Mouse (Mus musculus): ENCODE results near the gene Olfr721-ps1. TPM values are rescaled to one million over a fixed set of nuclear protein-coding genes. Genes with fewer than 3 reads are reported as not detected.

Olfr721-ps1 gene
- polyA plus RNA-seq, 1 experiment from 2014 or later: not detected

GRCm38 (mm10) chr14:14436078-14436658 lies 35.1 kb downstream of the Olfr721-ps1 start:
- Histone ChIP-seq H3K36me3 (ENCODE audit: control insufficient read depth, insufficient read depth, low read length) (no peaks in the 10 kb centered on the region), H3K4me2 (ENCODE audit: low read length) (no peak overlapping the region), H3K9ac (ENCODE audit: low read length) (no peak overlapping the region), H3K27ac (ENCODE audit: low read depth, low read length) (no peak overlapping the region), H3K4me3 (ENCODE audit: low read depth, low read length) (no peak overlapping the region), H3K27me3 (replicated peaks; ENCODE audit: control insufficient read depth, insufficient read depth, low read length) (no peaks in the 10 kb centered on the region), H3K4me1 (ENCODE audit: control insufficient read depth, insufficient read depth, low read length) (no peaks in the 10 kb centered on the region), H3K9me3 (replicated peaks; ENCODE audit: control insufficient read depth, low read length) (no peaks in the 10 kb centered on the region; the same call in 1 of the 2 replicates)
- WGBS: 80% methylated on average over 3 of the region's 3 CpGs
- no peak for ATAC-seq
- no peak for DNase-seq (ENCODE audit: low spot score)

Other genes with a start within 250 kb of the Olfr721-ps1 start
- gene Olfr720, start 214.5 kb upstream of the Olfr721-ps1 start, polyA plus RNA-seq (2014; fragmentation: Nextera tagmentation; extraction: Ambion mirVana): not detected in 2 replicates
- not detected in 2 replicates for gene Olfr31, start 78.5 kb upstream of the Olfr721-ps1 start, polyA plus RNA-seq (2014; fragmentation: Nextera tagmentation; extraction: Ambion mirVana)
- gene Il3ra, start 55.0 kb upstream of the Olfr721-ps1 start, polyA plus RNA-seq (2014; fragmentation: Nextera tagmentation; extraction: Ambion mirVana): 1.5 and 1.9 TPM in 2 replicates

Data from forebrain, embryonic 14.5 days (tissue).